Mouse (Mus musculus): ENCODE data around the gene Tnip3. TPM values are rescaled to one million over a fixed set of nuclear protein-coding genes. Genes with fewer than 3 reads are reported as not detected.

The Tnip3 gene
- polyA plus RNA-seq, 1 experiment from 2014 or later, result 0.58 TPM

DNA sequence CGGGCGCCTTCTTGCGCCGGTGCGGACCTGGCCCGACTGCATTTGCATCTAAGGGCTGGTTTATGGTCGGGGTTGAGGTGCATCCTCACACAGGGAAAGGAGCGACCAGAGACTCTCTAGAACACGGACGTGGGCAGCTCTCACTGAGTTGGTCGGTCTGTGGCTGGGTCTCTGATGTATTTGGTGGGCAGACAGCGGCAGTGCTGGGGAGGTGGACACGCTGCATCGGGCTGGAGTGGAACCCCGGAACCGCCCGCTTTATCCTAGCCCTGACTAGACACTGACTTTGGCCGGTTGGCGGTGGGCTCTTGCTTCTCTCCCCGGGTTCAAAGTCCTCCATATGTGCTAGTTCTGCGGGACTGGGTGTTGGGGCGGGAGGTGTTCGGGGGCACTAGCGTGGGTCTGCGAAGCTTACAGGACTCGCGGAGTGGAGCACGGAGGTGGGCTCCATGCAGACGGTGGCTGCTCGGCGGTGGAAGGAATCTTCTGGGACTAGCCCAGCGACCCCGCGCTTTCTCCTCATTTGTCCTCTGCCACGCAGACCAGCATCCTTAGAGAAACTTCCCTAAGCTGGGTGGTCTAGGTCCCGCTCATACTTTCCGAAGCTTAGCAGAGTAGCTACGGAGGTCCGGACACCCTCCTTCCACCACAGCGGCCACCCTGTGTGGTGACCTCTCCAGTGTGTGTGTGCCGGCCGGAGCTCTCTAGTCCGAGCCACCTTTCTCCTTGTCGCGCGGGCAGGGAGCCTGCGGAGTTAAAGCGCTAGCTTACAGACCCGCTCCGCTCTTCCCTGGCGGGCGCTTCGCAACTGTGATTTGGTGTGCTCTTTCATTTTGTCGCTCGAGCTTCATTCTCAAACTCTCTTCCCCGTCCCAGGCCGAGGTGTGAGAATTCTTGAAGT is 147.3 kb downstream of the Tnip3 start:
- Histone ChIP-seq H3K27me3 (ENCODE audit: control insufficient read depth, insufficient read depth, low read length) (peaks cover 6% of the 10 kb centered on the region; the same call in 1 of the 2 replicates), H3K9me3 (ENCODE audit: control insufficient read depth, low read length) (no peaks in the 10 kb centered on the region), H3K9ac (ENCODE audit: low read length) (peak overlapping the region; percentile 76), H3K36me3 (ENCODE audit: control insufficient read depth, insufficient read depth, low read length) (no peaks in the 10 kb centered on the region), H3K27ac (replicated peaks in 1 of 2; ENCODE audit: control insufficient read depth in 1 of 2, insufficient read depth in 1 of 2, low read depth in 2 of 2, low read length in 2 of 2) (0 out of 4 replicates have a peak overlapping the region, but pooled peaks of 1 of the 2 experiments have one; percentile 53), H3K4me1 (ENCODE audit: control insufficient read depth in 2 of 2, insufficient read depth in 2 of 2, low read length in 2 of 2) (peaks cover 2 to 3% of the 10 kb centered on the region in 2 experiments; a peak in 1 of 4 replicates), H3K4me3 (ENCODE audit: control insufficient read depth in 1 of 2, insufficient read depth in 1 of 2, low read depth in 1 of 2, low read length in 2 of 2) (peak overlapping the region; percentile 49 to 77), H3K4me2 (ENCODE audit: low read length) (peak overlapping the region; percentile 99)
- WGBS, result under 1% methylated on average over 57 of the region's 57 CpGs
- ATAC-seq (ENCODE audit: insufficient number of reproducible peaks, insufficient read depth, low FRiP score, low read depth), result peak; percentile 61

Other genes with a start within 250 kb of the Tnip3 start
- 0.19 TPM in 1 of 2 replicates, not detected in the other for gene C130060K24Rik, start 144.2 kb upstream of the Tnip3 start, polyA plus RNA-seq (2014; fragmentation: Nextera tagmentation; extraction: Ambion mirVana)
- 3.7 and 4.1 TPM in 2 replicates for gene Ndnf, start 146.3 kb downstream of the Tnip3 start, polyA plus RNA-seq (2014; fragmentation: Nextera tagmentation; extraction: Ambion mirVana)